Mouse (Mus musculus): Measurements from ENCODE around the gene Naa30. TPM values are rescaled to one million over a fixed set of nuclear protein-coding genes. Genes with fewer than 3 reads are reported as not detected.

The Naa30 gene
- total RNA-seq, 2 experiments from 2014 or later = 19.1 to 22.8 TPM

DNA sequence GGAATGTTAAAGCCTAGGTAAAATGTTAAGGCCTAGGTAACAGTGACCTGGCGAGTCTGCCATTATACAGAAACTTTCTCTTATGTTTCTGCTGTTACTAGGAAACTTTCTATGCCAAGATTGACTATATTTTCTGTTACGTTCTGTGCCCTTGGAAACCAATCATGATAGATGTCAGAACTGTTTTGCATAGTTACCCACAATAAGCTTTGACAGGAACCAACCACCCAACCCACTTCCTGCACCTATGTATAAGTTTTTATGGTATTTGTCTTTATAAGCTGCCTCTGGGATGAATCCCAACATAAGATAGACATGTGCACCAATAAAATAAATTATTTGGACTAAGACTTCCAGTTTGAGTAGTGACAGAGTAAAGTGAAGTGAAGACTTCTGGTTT lies 49.7 kb downstream of the Naa30 start:
- DNase-seq (ENCODE audit: low spot score) = no peak

DNA sequence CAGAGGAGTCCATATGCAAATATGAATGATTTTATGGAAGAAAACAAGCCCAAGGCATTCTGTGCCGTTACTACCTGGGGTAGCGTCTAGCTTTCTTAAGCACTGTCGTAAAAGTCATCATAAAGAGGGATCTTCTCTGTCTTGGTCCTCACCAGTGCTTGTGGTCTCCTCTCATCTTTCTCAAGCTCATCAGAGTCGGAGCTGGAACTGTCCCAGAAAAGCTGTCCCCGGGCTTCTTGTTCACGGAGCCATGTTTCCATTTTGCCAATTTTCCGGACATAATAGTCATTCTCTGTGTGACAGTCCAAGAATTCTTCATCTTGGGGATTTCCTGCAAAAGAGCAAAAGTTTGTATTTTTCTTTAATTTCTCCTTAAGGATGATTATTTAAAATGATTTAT lies 54.4 kb downstream of the Naa30 start:
- DNase-seq (ENCODE audit: low spot score) = no peak

DNA sequence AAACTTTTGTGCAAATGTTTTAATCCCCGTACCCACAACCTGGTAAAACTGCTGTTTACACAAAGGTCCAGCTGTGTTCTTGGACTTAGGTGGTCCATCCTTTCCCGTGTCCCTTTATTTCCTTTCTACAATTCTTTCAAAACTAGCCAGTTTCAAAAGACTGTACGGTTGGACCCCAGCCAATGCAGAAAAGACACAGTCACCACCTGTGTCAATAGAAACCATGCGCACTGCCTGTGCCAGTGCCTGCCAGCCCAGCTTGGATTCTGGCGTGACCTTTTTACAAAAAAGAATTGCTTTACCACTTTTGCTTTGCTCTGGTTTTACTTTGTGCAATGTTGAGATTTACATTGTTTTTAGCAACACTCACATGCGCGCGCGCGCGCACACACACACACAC lies 55.0 kb downstream of the Naa30 start:
- DNase-seq (ENCODE audit: low spot score) = no peak

DNA sequence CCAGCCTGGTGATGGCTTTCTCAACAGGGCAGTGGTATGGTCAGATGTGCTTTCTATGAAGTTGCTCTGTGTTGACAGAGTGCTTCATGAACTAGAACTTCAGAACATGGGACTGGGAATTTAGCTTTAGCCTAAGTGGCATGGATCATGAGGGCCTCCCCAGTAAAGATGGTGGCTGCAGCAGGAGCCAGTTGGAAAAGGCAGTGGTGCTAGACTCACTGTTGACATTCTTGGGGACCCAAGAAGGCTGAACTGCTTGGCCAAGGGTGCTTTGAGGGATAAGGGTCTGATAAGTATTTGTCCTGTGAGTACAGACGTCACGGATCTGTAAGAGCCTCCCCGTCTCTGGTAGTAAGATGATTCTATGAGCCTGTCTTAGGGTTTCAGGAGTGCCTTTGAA lies 59.8 kb downstream of the Naa30 start:
- no peak for DNase-seq (ENCODE audit: low spot score)

DNA sequence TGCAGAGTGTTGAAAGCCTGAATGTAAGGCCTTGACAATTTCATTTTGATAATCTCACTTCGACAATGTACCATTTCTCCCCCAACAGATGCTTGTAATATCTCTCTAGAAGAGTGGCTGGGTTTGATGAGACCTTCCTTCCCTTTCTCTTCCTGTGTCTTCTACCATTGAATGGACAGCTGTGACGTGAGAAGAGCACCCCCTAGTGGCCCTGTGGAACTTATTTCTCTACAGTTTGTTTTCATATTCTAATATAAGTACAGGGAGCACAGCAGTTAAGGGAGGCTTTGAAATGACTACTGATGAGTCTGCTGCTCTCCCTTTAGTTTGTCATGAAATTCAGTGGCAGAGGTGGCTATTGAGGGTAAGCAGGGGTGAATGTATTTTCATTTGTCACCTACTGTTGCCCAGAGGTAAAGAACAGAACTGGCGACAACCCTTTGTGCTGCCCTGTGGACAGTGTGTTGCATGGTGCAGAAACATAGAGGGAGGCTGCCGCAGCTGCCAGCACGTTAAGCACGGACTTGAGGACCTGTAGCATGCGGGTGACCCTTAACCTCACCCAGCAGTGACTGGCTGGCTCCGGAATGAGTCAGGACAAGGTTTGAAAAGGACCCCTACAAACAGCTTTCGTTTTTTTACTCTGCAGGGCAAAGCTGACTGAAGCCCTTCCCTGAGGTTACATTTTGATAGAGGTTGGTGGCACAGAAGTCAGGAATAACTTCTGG lies 62.9 kb downstream of the Naa30 start:
- DNase-seq (ENCODE audit: low spot score) = peak; percentile 9

DNA sequence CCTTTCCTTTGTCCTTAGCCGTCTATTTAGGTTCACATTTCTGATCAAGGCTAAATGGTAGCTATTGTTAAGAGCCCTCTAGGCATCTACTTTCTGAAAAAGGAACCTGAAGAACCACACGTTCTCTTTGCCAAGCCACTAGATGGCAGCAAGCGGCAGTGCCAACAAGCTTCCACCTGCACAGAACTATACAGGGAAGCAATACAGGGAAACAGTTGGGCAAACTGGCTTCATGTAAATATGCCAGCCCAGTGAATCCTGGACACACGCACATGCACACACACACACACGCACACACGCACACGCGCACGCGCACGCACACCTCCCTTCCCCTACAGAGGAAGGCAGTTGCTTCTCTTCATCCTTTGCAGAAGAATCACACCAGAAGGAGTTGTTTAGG lies 66.2 kb downstream of the Naa30 start:
- DNase-seq (ENCODE audit: low spot score) = peak; percentile 16

Other genes starting within 250 kb of the Naa30 start
- 10 to 100 TPM in 1 of 2 experiments, 1 to 10 TPM in 1; 9.9 to 10.2 TPM for gene Ap5m1, start 106.1 kb upstream of the Naa30 start, total RNA-seq (2021)
- 10 to 100 TPM; 18.5 to 21.0 TPM for gene Exoc5, start 105.6 kb upstream of the Naa30 start, total RNA-seq (2021)
- gene ccdc198, start 73.2 kb downstream of the Naa30 start, total RNA-seq (2021) = not detected